Mouse (Mus musculus) adrenal gland, postnatal 4 days (tissue): ENCODE measurements around the gene Psg17. TPM values are rescaled to one million over a fixed set of nuclear protein-coding genes. Genes with fewer than 3 reads are reported as not detected.
"Not testable (repeated sequence)": the region's sequence is repeated elsewhere in the genome, so short reads cannot be mapped to it uniquely, and the experiment has no call there.

Experiments
- DNase-seq, 2 experiments: peaks; one replicate each; pipeline ENCODE4 v3.0.0; 2021 to 2022; ENCODE audit warnings: low spot score in 2 of 2, mixed read lengths in 2 of 2
- long read RNA-seq, 2 experiments: library from polyadenylated mRNA; stranded (forward); transcript quantifications; one replicate each; pipeline ENCODE4 v2.0.0; 2021
- total RNA-seq, 2 experiments: library from RNA; stranded (reverse); gene quantifications; 2 replicates each; pipeline ENCODE4 v1.2.3; 2021

The Psg17 gene
- total RNA-seq = not detected
- long read RNA-seq, experiment 1 = 0 reads
- long read RNA-seq, experiment 2 = 0 reads

DNA sequence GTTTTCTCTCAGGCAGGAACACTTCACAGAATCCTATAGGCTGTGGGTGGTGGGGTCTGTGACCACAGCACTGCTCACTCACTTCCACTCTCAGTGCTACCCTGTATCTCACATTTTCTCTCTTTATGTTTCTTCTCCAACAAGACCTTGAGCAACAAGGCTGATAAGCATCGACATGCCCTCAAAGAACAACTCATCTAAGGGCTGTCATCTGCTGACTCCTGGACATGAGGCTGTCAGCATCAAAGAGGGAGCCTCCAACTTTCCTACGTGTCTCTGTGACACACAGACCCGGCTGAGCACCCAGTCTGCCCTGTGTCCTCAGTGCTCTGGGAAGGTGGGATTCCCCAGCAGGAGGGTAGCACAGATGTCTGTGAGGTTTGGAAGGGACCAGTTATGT lies at the start of gene Psg17:
Gene Psg17 (minus strand): TSS at position 101 of the 400 bp plus-strand sequence.
- no peak for DNase-seq

DNA sequence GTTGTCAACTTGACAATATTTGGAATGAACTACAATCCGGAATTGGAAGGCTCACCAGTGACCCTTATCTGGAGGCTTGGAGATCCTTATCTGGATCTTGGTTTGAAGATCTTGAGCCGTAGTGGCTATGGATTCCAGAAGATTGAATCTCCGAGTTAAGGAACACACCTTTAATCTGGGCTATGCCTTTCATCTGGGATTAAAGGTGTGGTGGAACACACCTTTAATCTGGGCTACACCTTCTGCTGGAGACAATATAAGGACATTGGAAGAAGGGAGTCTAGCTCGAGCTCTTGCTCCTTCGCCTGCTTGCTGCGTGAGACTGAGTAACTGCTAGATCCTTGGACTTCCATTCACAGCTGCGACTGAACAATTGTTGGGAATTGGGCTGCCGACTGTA lies 49.6 kb upstream of the Psg17 start, which contains the start of gene Pglyrp1:
Gene Pglyrp1 (plus strand): TSS at position 301 of the 400 bp plus-strand sequence.
- DNase-seq = not testable (repeated sequence)

DNA sequence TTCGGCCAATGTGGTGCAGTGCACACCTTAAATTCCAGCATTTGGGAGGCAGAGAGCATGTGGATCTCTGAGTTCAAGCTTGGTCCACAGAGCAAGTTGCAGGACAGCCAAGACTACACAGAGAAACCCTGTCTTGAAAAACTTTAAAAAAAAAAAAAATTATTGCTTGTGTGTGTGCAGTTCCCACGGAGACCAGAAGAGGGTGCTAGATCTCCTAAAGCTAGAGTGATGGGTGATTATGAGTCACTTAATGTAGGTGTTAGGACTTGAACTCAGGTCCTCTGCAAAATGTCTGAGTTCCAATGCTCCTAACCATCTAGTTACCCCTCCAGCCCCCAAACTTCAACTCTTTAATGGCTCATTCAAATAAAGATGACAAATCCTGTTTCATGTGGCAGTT lies 47.1 kb upstream of the Psg17 start:
- no peak for DNase-seq

DNA sequence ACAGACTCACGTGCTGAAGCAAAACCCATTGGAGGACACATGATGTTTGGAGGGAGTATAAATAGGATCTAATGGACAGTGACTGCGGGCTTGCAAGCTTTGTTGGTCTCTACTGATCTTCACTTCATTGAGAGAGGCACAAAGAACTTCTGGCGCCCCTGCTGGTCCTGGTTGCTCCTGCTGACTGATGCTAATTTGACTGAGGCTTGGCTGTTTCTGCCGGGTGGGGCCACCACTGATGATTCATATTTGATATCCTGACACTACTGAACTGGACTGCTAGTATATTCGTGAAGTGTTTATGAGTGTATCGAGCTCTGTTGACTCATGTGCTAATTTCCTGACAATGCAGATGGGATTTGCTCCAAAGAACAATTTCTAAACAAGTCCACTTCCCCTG lies 41.4 kb upstream of the Psg17 start:
- no peak for DNase-seq

DNA sequence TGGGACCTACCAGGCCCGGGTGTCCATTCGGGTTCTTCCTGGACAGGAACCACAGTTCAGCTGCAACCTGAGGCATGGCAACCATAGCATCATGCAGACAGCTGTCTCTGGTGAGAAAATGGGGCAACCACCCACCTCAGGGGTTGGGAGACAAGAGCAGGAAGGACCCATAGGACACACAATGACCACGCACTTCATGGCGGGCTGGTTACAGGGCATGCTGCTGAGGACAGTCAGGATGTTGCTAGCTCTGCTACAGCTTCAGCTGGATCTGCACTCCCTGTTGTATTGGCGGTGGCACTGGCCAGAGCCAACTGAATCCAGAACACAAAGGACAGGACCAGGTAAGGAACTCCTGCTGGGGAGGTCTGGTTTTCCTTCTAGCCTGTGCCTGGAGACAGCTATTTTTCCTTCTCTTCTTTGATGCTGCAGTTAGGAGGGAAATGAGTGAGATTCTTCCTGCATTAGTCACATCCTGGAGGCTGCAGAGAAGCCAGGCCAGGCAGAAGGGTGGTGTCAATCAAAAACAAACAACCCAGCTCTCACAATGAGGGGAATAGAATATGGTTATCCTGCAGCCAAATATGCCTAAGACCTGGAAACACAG lies 37.0 kb upstream of the Psg17 start:
- no peak for DNase-seq

DNA sequence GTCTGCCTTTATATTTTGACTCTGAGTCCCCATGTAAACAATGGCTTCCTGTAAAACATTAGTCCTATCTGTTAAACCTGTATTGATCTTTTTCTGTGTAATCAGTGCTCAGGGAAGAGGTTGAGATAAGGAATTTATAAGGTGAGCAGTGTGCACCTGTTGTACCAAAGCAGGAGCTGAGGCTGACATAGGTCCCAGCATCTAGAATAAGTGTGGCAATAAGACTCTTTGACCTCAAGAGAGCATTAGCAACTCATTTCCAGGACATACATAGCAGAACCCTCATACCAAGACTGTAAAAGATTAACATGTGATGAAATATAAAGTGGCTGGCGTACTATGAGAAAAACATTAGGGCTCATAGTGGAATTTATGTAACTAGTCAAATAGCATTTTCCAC lies 27.0 kb upstream of the Psg17 start:
- no peak for DNase-seq

DNA sequence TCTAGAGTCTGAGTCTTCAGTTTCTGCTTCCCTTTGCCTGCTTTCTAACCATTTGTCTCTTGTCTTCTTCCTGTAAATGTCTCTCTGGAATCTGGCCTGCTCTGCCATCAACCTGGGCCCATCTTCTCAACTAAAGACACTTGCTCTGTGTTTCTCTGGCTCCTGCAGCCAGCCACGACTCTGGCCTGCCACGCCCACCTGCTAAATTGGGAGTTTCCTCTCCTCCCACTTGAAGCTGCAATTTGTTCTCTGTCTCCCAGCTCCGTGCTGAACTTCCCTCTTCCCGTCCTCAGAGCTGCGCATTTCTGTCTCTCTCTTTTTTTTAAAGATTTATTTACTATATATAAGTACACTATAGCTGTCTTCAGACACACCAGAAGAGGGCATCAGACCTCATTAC lies 23.4 kb upstream of the Psg17 start:
- no peak for DNase-seq

DNA sequence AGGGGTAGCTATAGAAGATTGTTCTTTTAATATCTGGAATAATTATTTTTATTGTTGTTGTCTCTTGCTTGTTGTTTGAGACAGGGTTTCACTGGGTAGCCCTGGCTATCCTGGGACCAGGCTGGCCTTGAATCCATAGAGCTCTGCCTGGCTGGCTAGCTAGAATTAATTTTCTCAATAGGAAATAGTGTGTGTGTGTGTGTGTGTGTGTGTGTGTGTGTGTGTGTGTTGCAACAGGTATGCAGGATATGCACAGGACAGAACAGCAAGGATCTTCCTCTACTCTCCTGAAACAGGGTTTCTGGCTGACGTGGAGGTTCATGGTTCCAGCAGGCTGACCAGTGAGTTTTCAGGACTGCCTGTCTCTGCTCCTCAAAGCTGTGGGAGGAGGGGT lies 19.8 kb upstream of the Psg17 start:
- no peak for DNase-seq

DNA sequence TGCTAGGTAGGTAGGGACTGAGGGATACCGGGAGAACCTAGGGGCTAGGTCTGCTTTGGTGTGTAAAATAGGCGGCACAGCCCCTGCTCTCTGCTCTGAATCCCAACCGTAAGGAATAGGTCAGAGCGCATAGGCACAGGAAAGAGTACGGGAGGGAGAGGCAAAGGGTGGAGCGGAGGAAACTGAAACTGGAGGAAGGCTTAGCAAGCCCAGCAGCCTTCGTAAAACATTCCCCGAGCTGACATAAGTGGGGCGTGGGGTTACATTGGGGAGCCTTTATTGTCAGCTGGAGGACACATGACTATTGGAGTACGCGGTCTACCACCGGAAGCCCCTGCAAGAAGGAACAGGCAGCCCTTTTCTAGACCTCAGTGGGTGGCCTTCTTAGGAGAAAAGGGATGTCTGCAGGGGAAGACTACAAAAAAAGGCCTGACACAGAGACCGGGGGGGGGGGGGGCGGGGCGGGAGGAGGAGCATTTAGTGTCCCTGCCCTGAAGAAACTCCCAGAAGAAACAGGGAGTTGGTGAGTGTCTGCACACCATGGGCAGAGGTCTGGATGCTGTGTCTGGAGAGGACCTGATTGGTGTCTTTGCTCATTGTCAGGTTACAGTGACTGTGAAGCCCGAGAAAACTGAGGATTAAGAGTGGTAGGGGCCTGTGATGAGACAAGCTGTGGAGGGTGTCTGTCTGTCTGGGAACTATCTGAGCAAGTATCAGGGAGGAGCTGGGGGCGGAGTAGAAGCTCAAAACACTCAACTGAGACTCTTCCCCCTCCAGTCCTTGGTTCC lies 19.2 kb upstream of the Psg17 start:
- peak in 1 of 2 experiments; percentile 14 for DNase-seq

DNA sequence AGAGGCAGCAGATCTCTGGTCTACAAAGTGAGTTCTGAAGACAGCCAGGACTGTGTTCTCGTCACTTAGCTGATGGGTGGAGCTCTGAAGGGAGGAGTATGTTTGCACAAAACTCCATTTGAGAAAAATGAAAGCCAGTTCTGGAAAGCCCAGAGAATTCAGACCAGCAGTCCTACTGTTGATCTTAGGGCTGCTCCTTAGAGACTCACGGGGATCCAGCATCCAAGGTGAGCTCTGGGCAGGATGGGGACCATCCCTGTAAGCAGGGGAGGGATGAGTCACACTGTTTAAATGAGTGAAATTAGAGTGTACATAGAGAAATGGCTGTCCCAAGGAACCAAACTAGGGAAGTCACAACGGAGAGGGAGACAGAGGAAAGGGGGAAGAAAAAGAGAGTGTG lies 18.5 kb upstream of the Psg17 start, which contains the start of gene Mill2:
Gene Mill2 (plus strand): TSS at position 102 of the 400 bp plus-strand sequence.
- DNase-seq = no peak

DNA sequence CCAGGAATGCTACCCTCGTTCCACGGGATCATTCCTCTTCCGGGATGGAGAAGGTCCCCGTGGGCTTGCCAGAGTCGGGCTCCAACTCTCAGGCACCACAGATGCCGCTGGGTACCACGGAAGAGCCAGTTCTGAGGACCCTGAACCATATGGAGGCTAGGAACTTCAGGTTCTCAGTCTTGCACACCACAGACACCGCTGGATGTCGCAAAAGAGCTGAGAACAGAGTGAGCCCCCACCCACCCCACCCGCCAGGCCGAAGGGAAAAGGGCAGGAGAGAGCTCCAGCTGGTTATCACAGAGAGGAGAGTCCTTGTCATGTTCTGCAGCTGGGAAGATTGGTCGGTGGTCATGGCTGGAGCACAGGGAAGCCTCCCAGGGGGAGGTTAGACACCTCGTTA lies 10.9 kb upstream of the Psg17 start:
- DNase-seq = no peak

DNA sequence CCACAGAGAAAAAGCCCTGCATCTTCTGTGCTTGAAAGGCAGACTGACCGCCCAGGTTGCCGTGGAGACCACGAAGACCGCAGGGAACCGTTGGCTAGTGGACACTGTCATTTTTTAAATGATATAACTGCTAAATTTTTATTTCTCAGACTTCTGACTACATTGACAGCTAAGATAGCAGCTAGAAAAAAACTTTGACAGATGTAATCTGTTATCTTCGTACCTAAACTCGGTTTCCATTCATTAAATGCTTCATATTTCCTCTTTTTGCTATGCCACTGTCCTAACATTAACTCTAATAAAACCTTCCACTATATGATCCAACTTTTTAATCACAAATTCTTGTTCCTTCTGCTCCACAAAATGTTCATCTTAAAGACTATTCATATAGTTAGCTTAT lies 8.1 kb upstream of the Psg17 start:
- no peak for DNase-seq

DNA sequence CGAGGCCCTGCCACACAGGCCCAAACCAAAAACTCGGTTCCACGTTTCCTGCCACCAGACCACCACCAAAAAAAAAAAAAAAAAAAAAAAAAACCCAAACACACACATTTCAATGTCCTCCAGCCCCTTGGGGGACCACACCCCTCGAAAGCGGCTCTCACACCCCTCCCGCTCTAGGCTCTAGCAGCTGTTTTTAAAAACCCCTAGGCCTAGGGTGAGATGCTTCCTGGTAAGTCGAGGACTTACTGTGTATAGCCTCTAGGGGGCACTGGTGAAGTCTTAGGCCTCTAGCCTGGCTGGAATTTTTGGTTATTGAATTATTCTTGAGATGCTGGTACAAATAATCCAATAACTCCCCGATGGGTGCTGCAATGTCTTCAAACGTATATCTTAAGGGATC lies 7.2 kb upstream of the Psg17 start:
- DNase-seq = no peak

DNA sequence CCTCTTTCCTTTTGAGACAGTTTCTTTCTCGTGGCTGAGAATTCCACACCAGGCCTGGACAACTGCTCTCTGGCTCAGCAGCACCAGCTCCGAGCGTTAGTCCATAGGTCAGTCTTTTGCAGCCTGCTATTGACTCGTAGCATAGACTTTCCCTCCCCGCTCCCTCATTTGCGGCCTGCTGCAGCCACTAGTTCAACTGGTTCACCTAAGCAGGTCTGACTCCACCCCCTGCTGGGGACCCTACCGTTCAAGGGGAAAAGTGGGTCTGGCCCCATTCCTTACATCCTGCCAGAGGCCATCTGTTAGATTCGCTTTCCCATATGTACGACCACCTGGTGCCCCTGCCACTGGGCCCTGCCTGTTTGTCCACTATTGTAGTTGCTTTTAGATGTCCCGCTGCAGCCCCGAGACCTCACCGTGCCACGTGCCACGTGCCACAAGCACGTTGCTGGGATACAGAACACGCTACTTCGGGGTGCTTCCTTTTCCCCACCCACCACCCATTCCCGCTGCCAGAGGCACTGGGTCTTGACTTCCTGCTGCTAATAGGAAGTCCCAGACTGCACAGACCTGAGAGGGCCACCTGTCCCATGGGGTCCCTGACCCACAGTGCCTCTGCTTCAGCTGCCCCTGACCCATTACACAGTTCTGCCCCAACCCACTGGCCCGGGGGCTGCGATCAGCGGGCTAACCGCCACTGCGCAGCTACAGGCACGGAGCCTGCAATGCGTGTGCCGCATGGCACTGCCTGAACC lies 6.6 kb upstream of the Psg17 start:
- DNase-seq = no peak

DNA sequence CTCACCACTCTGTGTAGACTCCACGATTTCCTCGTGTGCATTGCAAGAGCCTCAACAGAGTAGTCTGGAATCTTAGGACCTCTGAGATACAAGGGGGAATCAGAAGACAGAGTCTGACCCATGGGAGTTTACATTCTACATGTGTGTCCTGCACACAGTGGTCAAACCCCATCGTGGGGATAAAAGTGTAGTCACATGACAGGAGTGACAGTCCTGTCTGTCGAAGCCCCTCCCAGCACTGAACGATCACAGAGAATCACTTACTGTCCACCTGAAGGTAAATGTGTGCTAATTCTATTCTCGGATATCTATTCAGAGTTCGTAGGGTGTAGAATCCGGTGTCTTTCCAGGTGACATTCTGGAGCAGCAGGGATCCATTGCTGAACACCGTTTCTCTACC lies 3.1 kb downstream of the Psg17 start:
- DNase-seq = no peak

DNA sequence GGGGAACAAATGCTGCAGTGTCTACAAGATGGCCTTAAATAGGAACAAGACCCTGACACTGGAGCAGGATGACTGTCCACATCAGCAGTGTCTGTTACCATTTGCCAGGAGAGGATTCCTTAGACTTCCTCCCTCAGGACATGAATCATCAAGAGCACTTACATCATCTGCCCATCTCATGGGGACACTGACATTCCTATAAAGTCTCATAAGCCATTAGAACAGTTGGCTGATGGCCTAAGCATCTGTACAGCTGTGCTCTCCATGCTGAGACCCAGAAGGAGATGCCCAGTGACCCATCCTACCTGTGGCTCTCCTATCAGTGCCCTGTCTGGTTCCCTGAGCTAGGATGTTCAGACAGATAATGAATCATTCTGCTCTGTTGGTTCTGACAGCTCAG lies 17.9 kb downstream of the Psg17 start:
- no peak for DNase-seq

DNA sequence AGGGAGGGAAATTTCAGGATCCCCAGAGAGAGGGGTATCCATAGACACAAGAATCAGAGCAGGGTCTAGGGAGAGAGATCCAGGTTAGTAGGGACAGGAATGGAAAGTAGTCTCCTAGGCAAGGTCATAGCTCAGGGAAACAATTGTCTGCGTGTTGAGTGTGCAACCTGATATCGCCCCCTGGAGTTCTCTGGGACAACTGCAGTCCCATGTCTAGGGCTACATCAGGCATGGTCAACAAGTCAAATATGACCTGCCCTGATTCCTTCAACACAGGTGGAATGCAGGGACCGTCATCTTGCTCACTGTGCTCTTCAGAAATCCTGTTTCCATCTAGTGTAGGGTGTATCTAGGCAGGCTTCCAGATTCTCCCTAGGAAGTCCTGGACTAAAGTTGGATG lies 22.3 kb downstream of the Psg17 start:
- DNase-seq = no peak

DNA sequence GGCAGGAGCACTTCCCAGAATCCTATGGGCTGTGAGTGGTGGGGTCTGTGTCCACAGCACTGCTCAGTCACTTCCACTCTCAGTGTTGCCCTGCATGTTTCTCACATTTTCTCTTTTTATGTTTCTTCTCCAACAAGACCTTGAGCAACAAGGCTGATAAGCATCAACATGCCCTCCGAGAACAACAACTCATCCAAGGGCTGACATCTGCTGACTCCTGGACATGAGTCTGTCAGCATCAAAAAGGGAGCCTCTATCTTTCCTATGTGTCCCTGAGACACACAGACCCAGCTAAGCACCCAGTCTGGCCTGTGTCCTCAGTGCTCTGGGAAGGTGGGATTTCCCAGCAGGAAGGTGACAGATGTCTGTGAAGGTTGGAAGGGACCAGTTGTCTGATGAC lies 23.0 kb downstream of the Psg17 start, which contains the start of gene Psg19:
Gene Psg19 (minus strand): TSS at position 101 of the 400 bp plus-strand sequence.
- no peak for DNase-seq

DNA sequence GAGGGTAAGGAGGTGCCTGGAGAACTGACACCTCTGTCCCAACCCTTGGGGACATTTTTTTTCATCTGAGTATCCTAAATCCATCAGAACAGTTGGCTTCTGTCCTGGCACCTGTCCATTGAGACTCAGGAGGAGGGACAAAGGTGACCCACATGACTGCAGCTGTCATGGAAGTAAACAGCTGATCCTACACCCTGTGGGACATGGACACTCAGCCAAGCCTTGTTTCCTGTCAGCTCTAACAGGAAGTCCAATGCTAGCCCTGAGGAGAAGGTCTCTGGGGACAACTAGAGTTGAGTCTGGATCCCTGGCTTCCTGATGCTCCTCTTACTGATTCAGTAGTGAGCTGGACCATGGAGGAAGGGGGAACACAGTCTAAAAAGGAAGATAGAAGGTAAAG lies 30.7 kb downstream of the Psg17 start:
- not testable (repeated sequence) for DNase-seq

DNA sequence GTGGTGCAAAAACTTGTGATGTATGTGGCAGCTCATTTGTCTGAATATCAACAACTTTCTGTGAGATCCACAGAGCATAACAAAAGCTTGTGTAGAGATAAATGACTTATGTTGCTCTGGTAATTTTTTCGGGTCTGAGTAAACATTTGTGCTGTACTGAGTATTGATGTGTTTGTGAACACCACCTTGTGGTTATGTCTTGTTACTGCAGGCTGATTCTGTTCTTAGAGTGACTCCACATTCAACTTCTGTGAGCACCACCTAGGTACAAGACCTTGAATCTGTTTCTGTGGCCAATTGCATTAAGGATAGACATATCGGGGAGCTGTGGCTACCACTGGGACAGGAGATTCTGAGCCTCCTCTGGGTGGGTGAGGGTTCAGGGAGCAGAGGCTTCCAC lies 40.1 kb downstream of the Psg17 start:
- DNase-seq = not testable (repeated sequence)

DNA sequence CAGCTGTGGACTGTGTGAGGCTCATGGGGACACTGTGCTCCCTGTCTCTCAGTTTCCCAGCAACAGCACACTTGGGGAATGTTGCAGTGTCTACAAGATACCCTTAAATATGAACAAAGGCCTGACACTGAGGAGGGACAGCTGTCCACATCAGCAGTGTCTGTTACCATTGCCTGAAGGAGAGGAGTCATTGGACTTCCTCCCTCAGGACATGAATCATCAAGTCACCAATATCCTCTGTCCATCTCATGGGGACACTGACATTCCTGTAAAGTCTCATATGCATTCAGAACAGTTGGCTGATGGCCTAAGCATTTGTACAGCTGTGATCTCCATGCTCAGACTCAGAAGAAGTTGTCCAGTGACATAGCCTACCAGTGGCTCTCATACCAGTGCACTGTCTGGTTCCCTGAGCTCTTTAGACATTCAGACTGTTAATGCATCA lies 42.0 kb downstream of the Psg17 start:
- no peak for DNase-seq
